Mouse (Mus musculus) embryo, embryonic 10 days (tissue): ENCODE data around the gene Slc22a18.

ENCODE experiments used
- DNase-seq: peaks from one replicate; pipeline ENCODE4 v3.0.0-alpha.2; 2015; ENCODE audit warnings: low spot score

The Slc22a18 gene

GRCm38 (mm10) chr7:143462516-143462915, 11.0 kb upstream of the Slc22a18 start:
- DNase-seq = no peak

- DNase-seq = peak; percentile 90
Observed at GRCm38 (mm10) chr7:143463865-143464415, 9.6 kb upstream of the Slc22a18 start.

GRCm38 (mm10) chr7:143464811-143465560, 8.6 kb upstream of the Slc22a18 start:
- peak; percentile 62 for DNase-seq

DNA sequence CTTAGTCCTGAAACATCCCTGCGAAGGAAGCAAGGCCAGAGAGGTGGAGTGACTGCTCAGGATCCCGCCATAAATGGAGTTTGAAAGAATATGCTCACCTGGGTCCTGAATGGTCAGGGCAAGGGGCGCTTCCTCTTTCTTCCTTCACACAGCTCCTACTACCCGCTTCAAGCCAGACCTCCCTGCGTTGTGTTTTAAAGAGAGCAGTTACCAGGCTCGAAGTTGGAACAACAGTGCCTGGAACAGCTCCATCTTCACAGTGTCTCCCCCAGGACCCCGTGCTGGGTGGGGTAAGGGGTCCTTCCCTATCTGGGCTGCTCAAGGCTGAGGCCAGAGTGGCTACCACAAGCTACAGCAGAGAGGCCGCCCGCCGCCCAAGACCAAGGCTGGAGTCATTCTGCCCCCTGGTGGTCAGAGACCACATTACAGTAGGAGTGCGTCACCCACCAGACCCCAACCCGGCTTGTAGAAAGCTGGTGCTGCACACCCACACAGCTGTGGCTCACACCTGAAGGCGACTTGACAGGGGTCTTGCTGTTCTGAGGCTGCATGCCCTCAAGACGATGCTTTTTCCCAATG, 7.3 kb upstream of the Slc22a18 start:
- peak; percentile 88 for DNase-seq

GRCm38 (mm10) chr7:143467714-143468113, 5.8 kb upstream of the Slc22a18 start:
- DNase-seq = no peak

- DNase-seq = peak; percentile 85
Observed at GRCm38 (mm10) chr7:143469946-143470345, 3.6 kb upstream of the Slc22a18 start.

DNA sequence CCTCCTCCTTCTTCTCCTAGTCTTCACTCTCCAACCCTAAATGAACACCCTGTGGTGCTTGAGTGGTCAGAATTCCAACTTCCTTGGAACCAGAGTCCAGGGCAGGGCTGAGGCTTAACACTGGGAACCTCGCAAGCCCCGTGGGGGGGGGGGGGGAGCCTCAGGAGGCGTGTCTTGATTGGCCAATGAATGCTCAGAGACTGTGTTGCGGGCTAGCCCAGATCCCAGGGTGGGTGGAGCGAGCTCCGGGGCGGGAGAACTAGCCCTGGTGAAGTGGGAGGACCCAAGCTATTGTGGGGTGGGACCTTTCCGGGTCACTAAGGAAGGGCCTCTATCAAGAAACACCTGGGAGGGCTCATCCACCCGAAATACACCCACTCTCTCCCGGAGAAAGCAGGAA, 1.3 kb downstream of the Slc22a18 start:
- DNase-seq = no peak

- DNase-seq = no peak
Observed at GRCm38 (mm10) chr7:143475876-143476275, 2.3 kb downstream of the Slc22a18 start.

DNA sequence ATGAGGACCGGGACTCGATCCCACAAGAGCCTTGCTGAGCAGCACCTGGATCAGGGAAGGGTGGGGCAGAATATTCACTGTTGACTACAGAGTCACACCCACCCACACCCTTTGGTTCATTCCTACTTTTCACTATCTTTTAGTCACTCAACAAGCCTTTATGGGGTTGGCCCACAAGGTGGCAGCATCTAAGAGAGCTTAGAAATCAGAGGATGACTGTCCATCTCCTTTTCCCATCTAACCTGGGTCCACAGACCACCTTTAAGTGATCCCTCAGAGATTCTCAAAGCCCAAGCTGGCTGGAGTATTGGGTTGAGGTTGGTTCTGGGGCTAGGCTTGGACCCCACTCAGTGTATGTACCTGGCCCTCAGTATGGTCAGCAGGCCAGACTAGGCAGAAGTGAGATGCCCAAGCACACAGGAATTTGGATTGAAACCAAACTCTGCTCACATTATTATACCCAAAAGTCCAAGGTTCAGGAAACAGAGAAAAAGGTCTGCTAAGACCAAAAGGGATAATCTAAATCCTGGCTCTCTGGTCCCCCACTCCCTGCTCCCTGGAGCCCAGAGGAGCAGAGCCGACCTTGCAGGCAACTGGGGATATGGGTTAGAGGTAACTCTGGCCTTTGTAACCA, 3.3 kb downstream of the Slc22a18 start:
- no peak for DNase-seq

DNA sequence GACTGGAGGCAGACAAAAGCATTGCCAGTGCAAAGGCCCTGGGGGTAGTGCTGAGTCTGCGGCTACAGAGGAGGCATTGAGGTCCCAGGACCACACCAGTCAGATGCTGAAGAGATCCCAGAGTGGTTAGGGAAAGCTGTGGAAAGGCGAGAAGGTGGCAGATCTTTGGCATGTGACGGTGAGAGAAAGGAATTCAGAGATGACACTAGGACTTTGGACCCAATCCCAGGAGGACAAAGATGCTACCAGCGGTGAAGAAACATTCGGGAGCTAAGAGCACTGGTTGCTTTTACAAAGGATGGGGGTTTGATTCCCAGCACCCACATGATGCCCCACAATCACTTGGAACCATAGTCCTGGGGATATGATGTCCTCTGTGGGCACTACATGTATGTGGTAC, 4.3 kb downstream of the Slc22a18 start:
- DNase-seq = no peak

DNA sequence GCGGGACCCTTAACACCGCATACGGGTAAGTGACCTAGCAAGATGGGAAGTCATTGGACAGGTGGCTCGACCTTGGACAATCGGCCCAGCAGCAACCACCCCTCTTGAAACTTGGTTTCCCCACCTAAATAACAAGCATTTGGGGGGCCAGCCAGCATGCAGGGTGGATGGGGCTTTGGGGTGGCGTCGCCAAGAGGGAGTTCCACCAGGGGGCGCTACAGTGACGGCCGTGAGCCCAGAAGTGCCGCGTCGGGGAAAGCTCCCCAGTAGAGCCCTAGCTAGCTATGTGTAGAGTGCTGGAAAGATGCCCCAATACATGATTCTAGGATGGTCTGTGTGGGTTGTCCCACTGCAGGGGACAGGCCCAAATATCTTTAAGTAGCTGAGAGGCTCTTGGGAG, 7.0 kb downstream of the Slc22a18 start:
- DNase-seq = peak; percentile 47

DNA sequence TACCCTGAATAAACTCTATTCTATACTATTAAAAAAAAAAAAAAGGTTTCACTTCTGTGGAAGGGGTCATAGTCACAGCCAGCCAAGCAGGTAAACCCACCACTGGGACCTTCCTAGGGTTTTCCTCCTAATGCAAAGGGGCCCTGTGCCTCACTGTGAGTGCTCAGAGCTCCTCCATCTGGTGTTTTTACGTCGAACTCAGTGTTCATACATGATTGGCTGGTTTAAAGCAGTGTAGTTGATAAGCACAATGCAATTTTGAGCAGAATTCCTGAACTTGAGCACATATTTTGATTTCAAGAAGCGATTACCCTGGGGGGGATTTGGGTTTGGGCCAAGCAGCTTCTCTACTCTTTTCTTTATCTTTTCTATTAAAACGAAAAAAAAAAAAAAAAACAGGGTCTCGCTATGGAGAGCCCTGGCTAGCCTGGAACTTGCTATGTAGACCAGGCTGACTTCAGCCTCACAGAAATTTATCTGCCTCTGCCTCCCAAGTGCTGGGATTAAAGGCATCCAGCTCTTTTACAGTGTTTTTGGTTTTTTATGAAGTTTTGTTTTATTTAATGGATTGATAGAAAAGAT, 8.4 kb downstream of the Slc22a18 start:
- no peak for DNase-seq

DNA sequence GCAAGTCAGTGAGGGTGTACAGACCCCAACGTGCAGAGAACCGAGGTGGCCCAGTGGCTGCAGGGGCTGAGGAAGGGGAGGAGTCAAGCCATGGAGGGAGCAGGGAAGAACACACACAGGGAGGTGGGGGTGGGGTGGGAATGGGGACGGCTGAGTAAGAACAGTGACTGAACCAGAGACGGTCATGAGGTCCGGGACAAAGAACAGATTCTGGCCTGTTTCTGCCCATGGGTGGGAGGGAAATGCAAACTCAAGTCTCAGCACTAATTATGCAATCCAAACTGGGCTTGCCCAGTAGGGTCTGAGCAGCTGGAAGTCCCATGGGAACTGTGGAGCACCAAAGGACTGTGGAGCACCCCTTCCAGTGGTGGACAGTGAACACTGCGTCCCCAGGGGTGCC, 9.0 kb downstream of the Slc22a18 start:
- DNase-seq = no peak

- no peak for DNase-seq
Observed at GRCm38 (mm10) chr7:143489735-143490134, 16.2 kb downstream of the Slc22a18 start.

GRCm38 (mm10) chr7:143493616-143494126, 20.1 kb downstream of the Slc22a18 start:
- DNase-seq = no peak

- no peak for DNase-seq
Observed at GRCm38 (mm10) chr7:143495104-143495961, 21.8 kb downstream of the Slc22a18 start.

- no peak for DNase-seq
Observed at GRCm38 (mm10) chr7:143498584-143498983, 25.0 kb downstream of the Slc22a18 start.

GRCm38 (mm10) chr7:143500912-143501311, 27.4 kb downstream of the Slc22a18 start:
- no peak for DNase-seq

GRCm38 (mm10) chr7:143501643-143502417, 28.3 kb downstream of the Slc22a18 start:
- DNase-seq = peak; percentile 55

DNA sequence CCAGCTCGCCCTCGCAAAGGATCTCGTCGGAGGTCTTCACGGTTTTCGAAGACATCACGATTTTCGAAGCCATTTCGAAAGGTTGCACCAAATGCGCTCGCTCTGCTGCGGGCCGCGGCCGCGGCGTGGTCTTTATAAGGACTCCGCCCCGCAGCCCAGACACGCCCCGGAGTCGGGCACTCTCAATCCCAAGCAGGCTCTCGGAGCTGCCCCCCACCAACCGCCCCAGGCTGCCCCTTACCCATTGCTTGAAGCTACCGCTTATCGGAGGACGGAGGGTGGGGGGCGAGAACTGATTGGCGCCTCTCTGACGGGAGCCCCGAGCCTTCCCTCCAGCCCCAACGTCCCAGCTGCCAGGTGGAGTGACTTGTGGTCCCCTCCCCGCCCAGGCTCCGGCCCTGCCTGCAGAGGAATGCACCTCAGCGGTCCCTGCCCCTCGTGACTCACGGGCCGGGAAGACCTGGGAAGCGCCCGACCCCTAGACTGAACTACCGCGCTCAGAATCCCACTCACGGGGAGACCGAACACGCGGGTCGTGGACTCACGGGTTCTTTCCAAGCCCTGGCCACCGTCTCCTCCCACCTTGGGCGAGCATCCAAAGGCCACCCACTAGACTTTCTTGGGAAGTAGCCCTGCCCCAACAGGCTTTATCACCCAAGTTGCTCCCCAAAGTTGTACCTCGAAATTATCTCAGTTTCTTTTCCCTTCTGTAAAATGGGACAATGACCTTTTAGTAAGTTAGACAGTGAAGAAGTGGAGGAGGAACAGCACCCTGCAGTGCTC, 29.1 kb downstream of the Slc22a18 start, which contains the start of gene Phlda2:
Gene Phlda2 (minus strand): TSS at position 733 of the 783 bp plus-strand sequence.
- peak; percentile 41 for DNase-seq
